Mouse (Mus musculus) hematopoietic stem cell, adult 5-6 weeks (primary cell): ENCODE results near the gene Tnf. TPM values are rescaled to one million over a fixed set of nuclear protein-coding genes. Genes with fewer than 3 reads are reported as not detected.
"Not testable (repeated sequence)": the region's sequence is repeated elsewhere in the genome, so short reads cannot be mapped to it uniquely, and the experiment has no call there.

Experiments used
- ATAC-seq, 2 experiments: fragments of 125-278 bp in 1 of 2; replicated peaks in 1 of 2; 2 replicates each; pipeline ENCODE4 v1.8.0; 2016 to 2017; ENCODE audit warnings: inconsistent platforms in 2 of 2, mild to moderate bottlenecking in 2 of 2, moderate number of reproducible peaks in 2 of 2, low read depth in 1 of 2, moderate TSS enrichment in 1 of 2; ENCODE audit not compliant: low FRiP score in 2 of 2, poor library complexity in 2 of 2, severe bottlenecking in 2 of 2, insufficient read depth in 1 of 2, low TSS enrichment in 1 of 2
- total RNA-seq: library from RNA; stranded (forward); fragments of 172-1452, 232-1000 nt; gene quantifications from 2 replicates; pipeline ENCODE4 v1.2.3, GENCODE M21; 2017

Gene Tnf
- total RNA-seq, 1 experiment from 2014 or later: 44.4 TPM

- ATAC-seq: peak; percentile 66 to 70
Observed at GRCm38 (mm10) chr17:35236390-35236746, 34.6 kb upstream of the Tnf start.

GRCm38 (mm10) chr17:35235614-35236389 is 34.0 kb upstream of the Tnf start, which contains the start of gene Nfkbil1:
Gene Nfkbil1, minus strand, starts transcription at chr17:35235792.
- ATAC-seq: peak; percentile 61 to 75

GRCm38 (mm10) chr17:35234903-35235302 is 33.1 kb upstream of the Tnf start:
- no peak for ATAC-seq

GRCm38 (mm10) chr17:35234090-35234489 is 32.3 kb upstream of the Tnf start:
- not testable (repeated sequence) for ATAC-seq

GRCm38 (mm10) chr17:35233114-35233980 is 31.5 kb upstream of the Tnf start, which contains the start of gene Atp6v1g2:
Gene Atp6v1g2, plus strand, starts transcription at chr17:35233660.
- no peak for ATAC-seq

GRCm38 (mm10) chr17:35232659-35233058 is 30.9 kb upstream of the Tnf start:
- ATAC-seq: peak in 1 of 2 experiments; percentile 15; a peak in 2 of 4 replicates

- ATAC-seq: no peak
Observed at GRCm38 (mm10) chr17:35232043-35232442, 30.2 kb upstream of the Tnf start.

- ATAC-seq: no peak; a peak in 1 of 4 replicates
Observed at GRCm38 (mm10) chr17:35231022-35231421, 29.2 kb upstream of the Tnf start.

GRCm38 (mm10) chr17:35226561-35227046 is 24.8 kb upstream of the Tnf start:
- ATAC-seq: no peak

GRCm38 (mm10) chr17:35225456-35225855 is 23.6 kb upstream of the Tnf start:
- no peak for ATAC-seq

- ATAC-seq: no peak
Observed at GRCm38 (mm10) chr17:35224641-35225040, 22.8 kb upstream of the Tnf start.

GRCm38 (mm10) chr17:35222299-35222698 is 20.5 kb upstream of the Tnf start:
- ATAC-seq: peak; percentile 74 to 82

- peak in 1 of 2 experiments; percentile 0; a peak in 1 of 4 replicates for ATAC-seq
Observed at GRCm38 (mm10) chr17:35220156-35220952, 18.5 kb upstream of the Tnf start, which contains the start of gene Gm16181. Gene Gm16181, plus strand, starts transcription at chr17:35220834.

GRCm38 (mm10) chr17:35219601-35220041 is 17.8 kb upstream of the Tnf start:
- ATAC-seq: peak; percentile 29 to 45; a peak in 2 of 4 replicates

- ATAC-seq: peak; percentile 43 to 47
Observed at GRCm38 (mm10) chr17:35218516-35219193, 16.8 kb upstream of the Tnf start.

GRCm38 (mm10) chr17:35213071-35213470 is 11.3 kb upstream of the Tnf start:
- no peak for ATAC-seq

GRCm38 (mm10) chr17:35210593-35210992 is 8.8 kb upstream of the Tnf start:
- no peak for ATAC-seq
